Mouse (Mus musculus) olfactory bulb, adult 2 months (tissue): ENCODE measurements around the gene Otos. TPM values are rescaled to one million over a fixed set of nuclear protein-coding genes. Genes with fewer than 3 reads are reported as not detected.

Experiments used
- H3K27ac ChIP-seq: fragments of 200-500 bp; 2 replicates; pipeline ENCODE4 v1.5.1; 2012; ENCODE audit warnings: low read depth, low read length; ENCODE audit not compliant: insufficient read depth
- H3K4me1 ChIP-seq: fragments of 200-500 bp; 2 replicates; pipeline ENCODE4 v1.6.1; 2012; ENCODE audit warnings: low read length; ENCODE audit not compliant: control insufficient read depth, insufficient read depth
- H3K4me3 ChIP-seq: fragments of 200-500 bp; 2 replicates; pipeline ENCODE4 v1.5.1; 2012; ENCODE audit warnings: mild to moderate bottlenecking, low read depth, low read length, moderate library complexity; ENCODE audit not compliant: insufficient read depth
- CTCF ChIP-seq: fragments of 200-500 bp; IDR thresholded peaks from 2 replicates; pipeline ENCODE4 v1.5.1; 2012; ENCODE audit warnings: low read depth, mild to moderate bottlenecking, low read length, moderate library complexity; ENCODE audit not compliant: insufficient read depth
- POLR2A ChIP-seq: fragments of 200-500 bp; IDR thresholded peaks from 2 replicates; pipeline ENCODE4 v1.6.1; 2012; ENCODE audit warnings: mild to moderate bottlenecking, low read depth, low read length, moderate library complexity; ENCODE audit not compliant: insufficient read depth
- WGBS: fragments of 180-500 bp; shearing (Covaris S2); methylation state at CpG from one replicate; pipeline ENCODE4 v1.1.7; 2018; 5-methylcytosine and 5-hydroxymethylcytosine counted together
- polyA plus RNA-seq: library from polyadenylated mRNA; stranded (reverse); fragments of >200 nt; gene quantifications from 2 replicates; pipeline ENCODE4 v1.2.4, GENCODE M21; 2012; ENCODE audit warnings: low replicate concordance; ENCODE audit not compliant: missing spikeins, insufficient read depth, insufficient read length

The Otos gene
- polyA plus RNA-seq, 1 experiment, result not detected

DNA sequence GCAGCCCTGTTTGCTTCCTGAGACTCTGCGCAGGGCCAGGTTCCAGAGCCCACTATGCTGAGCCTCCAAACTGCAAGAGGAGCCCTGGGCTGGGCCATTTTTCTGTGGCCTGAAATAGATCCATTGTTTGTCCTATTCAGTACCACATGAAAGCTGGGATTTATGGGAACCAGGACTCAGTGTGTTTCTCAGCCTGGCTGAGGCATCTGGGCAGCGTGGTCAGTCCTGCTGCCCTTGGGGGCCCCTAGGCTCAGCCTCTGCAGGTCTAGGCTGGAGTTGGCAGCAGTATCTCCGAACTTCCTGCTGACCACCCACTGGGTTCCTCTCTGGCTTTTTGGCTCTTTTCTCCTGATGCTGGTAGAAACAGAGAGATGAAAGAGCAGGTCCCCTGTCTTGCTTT, 2.8 kb upstream of the Otos start:
- Histone ChIP-seq H3K27ac (no peak overlapping the region), H3K4me3 (no peak overlapping the region), H3K4me1 (peaks cover 7% of the 10 kb centered on the region; the same call in 1 of the 2 replicates)
- WGBS, result 49% methylated on average over 3 of the region's 3 CpGs
- TF ChIP-seq POLR2A (no peak), CTCF (no peak)

DNA sequence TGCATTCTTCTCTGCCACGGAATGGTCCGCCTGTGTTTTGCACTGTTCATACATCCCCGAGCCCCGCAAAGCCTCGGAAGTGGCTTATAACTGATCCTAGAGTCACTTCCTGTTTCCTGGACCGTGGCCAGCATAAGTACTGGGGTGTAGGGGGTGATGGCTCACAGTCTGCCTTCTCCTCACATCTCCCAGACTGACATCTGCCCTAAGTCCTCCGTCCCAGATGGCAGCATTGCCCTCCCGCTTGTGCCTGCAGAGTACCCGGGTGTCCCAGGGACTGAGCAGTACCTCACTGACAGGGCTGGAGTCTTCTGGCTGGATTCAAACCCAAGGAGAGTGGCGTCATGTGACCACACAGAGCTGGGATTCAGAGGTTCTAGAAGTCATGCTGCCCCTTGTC, 444 bp downstream of the Otos start:
- TF ChIP-seq POLR2A (no peak), CTCF (no peak)
- WGBS, result 43% methylated on average over 10 of the region's 10 CpGs
- H3K4me1 ChIP-seq, result peaks cover 7% of the 10 kb centered on the region; the same call in 1 of the 2 replicates
- H3K4me3 ChIP-seq, result no peak overlapping the region
- no peak overlapping the region for H3K27ac ChIP-seq

DNA sequence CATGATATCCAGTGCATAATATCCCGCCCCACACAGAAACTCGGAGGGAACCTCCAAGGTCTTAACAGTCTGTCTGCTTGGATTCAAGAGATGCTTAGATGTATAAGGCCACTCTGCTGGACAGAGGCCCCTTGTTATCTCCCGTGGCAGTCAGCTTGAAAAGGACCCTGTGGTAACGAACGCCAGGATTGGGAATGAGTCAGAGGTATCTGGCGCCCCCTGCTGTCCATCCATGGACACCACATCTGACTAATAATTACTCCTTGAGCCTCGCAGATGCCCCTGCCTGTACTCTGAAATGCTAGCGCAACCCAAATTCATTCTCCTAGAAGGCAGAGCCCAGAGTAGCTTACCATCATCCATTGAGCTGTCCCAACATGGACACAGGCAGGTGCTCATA, 889 bp downstream of the Otos start:
- Histone ChIP-seq H3K27ac (no peak overlapping the region), H3K4me3 (no peak overlapping the region), H3K4me1 (peaks cover 7% of the 10 kb centered on the region; the same call in 1 of the 2 replicates)
- WGBS, result 5% methylated on average over 8 of the region's 8 CpGs
- TF ChIP-seq POLR2A (no peak), CTCF (peak; percentile 41; the same call in 1 of the 2 replicates)

GRCm38 (mm10) chr1:92647026-92647425, 1.6 kb downstream of the Otos start:
- Histone ChIP-seq H3K4me1 (peaks cover 6% of the 10 kb centered on the region; the same call in 1 of the 2 replicates), H3K27ac (no peak overlapping the region), H3K4me3 (no peak overlapping the region)
- 82% methylated on average over 4 of the region's 4 CpGs for WGBS
- TF ChIP-seq CTCF, result no peak
- no peak for TF ChIP-seq POLR2A

GRCm38 (mm10) chr1:92646601-92647000, 2.0 kb downstream of the Otos start:
- Histone ChIP-seq H3K4me1 (peaks cover 1% of the 10 kb centered on the region; the same call in 1 of the 2 replicates), H3K27ac (no peak overlapping the region), H3K4me3 (no peak overlapping the region)
- 85% methylated on average over 7 of the region's 7 CpGs for WGBS
- TF ChIP-seq CTCF (no peak), POLR2A (no peak)

DNA sequence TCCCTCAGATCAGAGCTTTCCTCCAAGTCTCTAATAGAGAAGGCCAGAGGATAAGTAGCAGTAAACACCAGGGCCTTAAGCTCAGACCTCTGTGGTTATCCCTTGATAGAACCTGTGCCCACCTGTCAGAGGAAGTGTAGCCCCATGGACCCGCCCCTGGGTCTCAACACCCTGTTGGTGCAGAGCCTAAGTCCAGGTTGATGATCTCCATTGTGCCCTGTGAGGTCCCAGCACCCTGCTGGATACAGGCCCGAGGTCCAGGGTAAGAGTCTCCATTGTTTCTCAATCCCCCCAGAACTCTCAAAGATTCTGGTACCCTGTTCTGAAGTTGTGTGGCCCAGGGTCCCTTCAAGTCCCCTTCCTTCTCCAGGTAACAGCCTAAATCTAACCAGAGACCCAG, 2.5 kb downstream of the Otos start:
- H3K4me3 ChIP-seq, result no peak overlapping the region
- no peak overlapping the region for H3K27ac ChIP-seq
- TF ChIP-seq CTCF (no peak), POLR2A (no peak)
- WGBS, result 64% methylated on average over 2 of the region's 2 CpGs
- H3K4me1 ChIP-seq, result no peaks in the 10 kb centered on the region; the same call in 1 of the 2 replicates

GRCm38 (mm10) chr1:92644916-92645315, 3.7 kb downstream of the Otos start:
- peaks cover 10% of the 10 kb centered on the region for H3K4me1 ChIP-seq
- TF ChIP-seq POLR2A (no peak), CTCF (no peak)
- H3K4me3 ChIP-seq, result no peak overlapping the region
- WGBS, result 83% methylated on average over 5 of the region's 5 CpGs
- no peak overlapping the region for H3K27ac ChIP-seq

DNA sequence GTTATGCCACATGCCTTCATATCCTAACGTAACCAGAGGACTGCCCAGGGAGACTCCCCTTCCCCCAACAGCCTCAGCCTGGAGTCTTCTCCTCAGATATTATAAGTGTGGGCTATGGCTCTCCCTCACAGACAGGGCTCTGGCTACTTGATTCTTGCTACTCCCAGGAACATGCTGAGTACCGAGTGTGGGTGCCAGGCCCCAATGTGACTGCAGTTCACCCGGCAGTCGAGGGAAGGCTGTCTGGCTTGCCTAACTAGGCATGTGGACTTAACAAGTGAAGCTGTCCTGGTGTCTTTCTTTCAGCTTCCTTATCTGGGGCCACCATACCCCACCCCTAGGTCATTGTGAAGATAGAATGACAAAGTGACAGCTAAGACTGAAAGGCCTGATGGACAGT, 5.0 kb downstream of the Otos start:
- WGBS, result 84% methylated on average over 4 of the region's 4 CpGs
- Histone ChIP-seq H3K27ac (no peak overlapping the region), H3K4me3 (no peak overlapping the region), H3K4me1 (peaks cover 17% of the 10 kb centered on the region)
- no peak for TF ChIP-seq POLR2A
- no peak for TF ChIP-seq CTCF

DNA sequence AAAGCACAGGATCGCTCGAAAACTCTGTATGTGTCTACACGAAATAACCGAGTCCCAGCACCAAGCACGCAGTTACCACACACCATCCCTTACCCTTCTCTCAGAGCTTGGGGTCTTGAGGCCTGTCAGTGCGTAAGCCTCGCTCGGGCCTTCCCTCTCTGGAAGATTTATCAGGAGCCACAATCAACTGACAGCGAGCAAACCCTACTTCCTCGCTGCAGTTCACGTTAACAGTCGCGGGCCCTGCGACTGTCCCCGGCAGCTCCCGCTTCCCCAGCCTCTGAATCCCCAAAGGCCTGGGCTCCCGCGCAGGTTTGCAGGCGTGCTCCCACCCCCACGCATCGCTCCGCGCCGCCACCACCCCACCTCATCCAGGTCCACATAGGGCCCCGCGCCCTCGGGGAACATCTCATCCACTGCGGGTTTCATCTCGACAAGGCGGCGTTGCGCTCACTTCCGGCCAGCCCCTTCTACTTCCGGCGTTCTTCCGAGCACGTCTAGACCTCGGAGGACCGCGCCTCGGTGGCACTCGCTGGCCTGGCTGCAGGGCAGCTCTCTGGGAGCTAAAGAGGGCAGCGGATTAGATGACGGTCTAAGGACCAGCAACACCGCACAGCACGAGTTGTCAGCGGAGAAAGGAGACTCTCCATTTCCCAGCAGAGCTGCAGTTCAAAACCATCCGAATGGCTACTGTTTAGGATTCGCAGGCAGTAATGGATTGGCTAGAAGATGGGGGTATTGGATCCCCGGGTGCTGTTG, 6.9 kb downstream of the Otos start, which contains the start of gene Cops9:
TSS of gene Cops9 (minus strand) at position 472 of the 759 bp plus-strand sequence.
- WGBS, result under 1% methylated on average over 50 of the region's 50 CpGs

GRCm38 (mm10) chr1:92640393-92640792, 8.2 kb downstream of the Otos start:
- TF ChIP-seq POLR2A (no peak), CTCF (no peak)
- Histone ChIP-seq H3K4me1 (peaks cover 24% of the 10 kb centered on the region), H3K27ac (no peak overlapping the region), H3K4me3 (no peak overlapping the region; the same call in 1 of the 2 replicates)
- WGBS, result 83% methylated on average over 6 of the region's 6 CpGs

More for the DNA sequence above, 6.9 kb downstream of the Otos start, which contains the start of gene Cops9:
- H3K27ac ChIP-seq, result peak within 1 kb of the TSS; percentile 81
- peaks cover 24% of the 10 kb centered on the region for H3K4me1 ChIP-seq
- TF ChIP-seq CTCF, result no peak
- peak; percentile 86 for TF ChIP-seq POLR2A
- peak within 1 kb of the TSS; percentile 65 for H3K4me3 ChIP-seq
